Mouse (Mus musculus): ENCODE measurements at regions not wholly inside any gene's neighbourhood (a gene's known extent, or its start where the extent isn't known, plus 50 kb on each side); places are given as distances from the start of the nearest gene placed in this dataset.

DNA sequence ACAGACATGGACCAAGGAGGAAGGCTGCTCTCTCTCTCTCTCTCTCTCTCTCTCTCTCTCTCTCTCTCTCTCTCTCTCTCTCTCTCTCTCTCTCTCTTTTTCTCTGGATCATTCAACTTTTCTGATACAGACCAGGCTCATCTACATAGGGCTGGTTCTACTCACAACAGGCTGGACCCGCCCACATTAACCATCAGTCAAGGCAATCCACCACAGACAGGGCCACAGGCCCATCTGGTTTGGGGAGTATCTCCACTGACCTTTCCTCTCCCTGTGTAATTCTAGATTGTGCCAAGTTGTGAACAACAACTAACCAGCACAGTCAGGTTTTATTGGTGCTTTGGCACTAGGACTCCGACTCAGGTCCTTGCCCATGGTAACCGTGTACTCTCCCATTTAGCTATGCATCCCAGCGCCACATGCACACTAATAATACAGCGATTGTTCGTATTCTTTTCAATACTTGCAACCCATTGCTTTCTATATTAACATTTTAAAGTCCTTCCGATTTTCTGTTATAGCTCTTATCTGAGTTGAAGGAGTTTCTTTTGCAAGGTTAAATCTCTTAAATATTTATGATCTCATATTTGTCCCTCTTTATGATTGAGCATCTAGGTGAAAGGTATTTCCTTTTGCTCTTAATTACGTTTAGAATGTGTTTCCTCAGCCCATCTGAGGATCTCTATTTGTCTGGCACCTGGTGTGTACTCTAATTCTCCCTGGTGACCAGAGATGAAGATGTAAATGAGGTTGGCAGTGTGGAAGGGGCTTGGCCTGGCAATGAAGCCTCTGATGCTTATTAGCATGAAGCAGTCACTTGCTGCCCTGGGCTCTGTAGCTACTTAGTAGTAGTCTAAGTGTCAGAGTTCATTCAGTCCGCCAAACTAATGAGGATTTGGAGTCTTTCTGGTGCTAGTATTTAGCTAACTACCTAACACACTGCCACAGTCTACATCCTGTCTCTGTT, 117.7 kb upstream of the App start:
- Histone ChIP-seq H3K4me2 (ENCODE audit: low read length) (no peak overlapping the region), H3K4me1 (ENCODE audit: control insufficient read depth, insufficient read depth, low read depth, low read length) (no peaks in the 10 kb centered on the region), H3K9ac (ENCODE audit: low read depth, low read length) (no peak overlapping the region), H3K27ac (ENCODE audit: low read depth, low read length) (no peak overlapping the region), H3K36me3 (ENCODE audit: control insufficient read depth, insufficient read depth, low read length) (no peaks in the 10 kb centered on the region), H3K9me3 (ENCODE audit: control insufficient read depth, low read length) (no peaks in the 10 kb centered on the region), H3K4me3 (ENCODE audit: low read length) (no peak overlapping the region), H3K27me3 (replicated peaks; ENCODE audit: control insufficient read depth, insufficient read depth, low read length) (no peaks in the 10 kb centered on the region)
- WGBS, result 74% methylated on average over 9 of the region's 9 CpGs
- ATAC-seq, result peak; percentile 72; the same call in 1 of the 2 replicates

DNA sequence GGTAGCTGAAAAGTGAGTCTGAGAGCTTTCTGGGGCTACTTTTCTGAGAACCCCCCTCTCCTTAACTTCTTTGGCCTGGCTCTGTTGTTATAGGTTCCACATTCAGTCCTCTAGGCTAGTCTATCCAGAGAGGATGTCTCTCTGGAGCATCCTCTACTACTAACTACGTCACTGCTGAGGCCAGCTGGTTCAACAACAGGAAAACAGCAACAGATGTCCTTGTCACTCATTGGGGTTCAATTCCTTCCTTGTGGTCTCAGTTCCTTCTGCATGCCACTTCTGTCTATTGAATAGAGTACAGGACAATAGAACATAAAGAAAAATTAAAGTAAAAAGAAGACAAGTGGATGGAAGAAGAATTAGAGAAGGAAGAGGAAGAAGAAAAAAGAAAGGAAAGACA, 104.3 kb upstream of the App start:
- Histone ChIP-seq H3K4me2 (ENCODE audit: low read length) (no peak overlapping the region), H3K27me3 (replicated peaks; ENCODE audit: control insufficient read depth, insufficient read depth, low read length) (no peaks in the 10 kb centered on the region), H3K9ac (ENCODE audit: low read depth, low read length) (no peak overlapping the region), H3K27ac (ENCODE audit: low read depth, low read length) (no peak overlapping the region), H3K36me3 (ENCODE audit: control insufficient read depth, insufficient read depth, low read length) (no peaks in the 10 kb centered on the region), H3K4me3 (ENCODE audit: low read length) (no peak overlapping the region), H3K4me1 (ENCODE audit: control insufficient read depth, insufficient read depth, low read depth, low read length) (no peaks in the 10 kb centered on the region), H3K9me3 (ENCODE audit: control insufficient read depth, low read length) (no peaks in the 10 kb centered on the region)
- ATAC-seq, result no peak
- 76% methylated on average over 1 of the region's 1 CpGs for WGBS

GRCm38 (mm10) chr16:85269681-85270080, 96.1 kb upstream of the App start:
- H3K4me2 ChIP-seq (ENCODE audit: low read length), result no peak overlapping the region
- H3K4me1 ChIP-seq (ENCODE audit: control insufficient read depth, insufficient read depth, low read depth, low read length), result no peaks in the 10 kb centered on the region; the same call in 1 of the 2 replicates
- WGBS, result 82% methylated on average over 8 of the region's 8 CpGs
- no peak overlapping the region for H3K27ac ChIP-seq (ENCODE audit: low read depth, low read length)
- no peaks in the 10 kb centered on the region for H3K36me3 ChIP-seq (ENCODE audit: control insufficient read depth, insufficient read depth, low read length)
- H3K9me3 ChIP-seq (ENCODE audit: control insufficient read depth, low read length), result peaks cover 2% of the 10 kb centered on the region; the same call in 1 of the 2 replicates
- no peak for ATAC-seq
- no peaks in the 10 kb centered on the region for H3K27me3 ChIP-seq (replicated peaks; ENCODE audit: control insufficient read depth, insufficient read depth, low read length)
- no peak overlapping the region for H3K4me3 ChIP-seq (ENCODE audit: low read length)
- no peak overlapping the region for H3K9ac ChIP-seq (ENCODE audit: low read depth, low read length)

- Histone ChIP-seq H3K9ac (ENCODE audit: low read depth, low read length) (no peak overlapping the region), H3K9me3 (ENCODE audit: control insufficient read depth, low read length) (no peaks in the 10 kb centered on the region), H3K36me3 (ENCODE audit: control insufficient read depth, insufficient read depth, low read length) (no peaks in the 10 kb centered on the region), H3K4me3 (ENCODE audit: low read length) (no peak overlapping the region), H3K27ac (ENCODE audit: low read depth, low read length) (no peak overlapping the region), H3K4me1 (ENCODE audit: control insufficient read depth, insufficient read depth, low read depth, low read length) (no peaks in the 10 kb centered on the region), H3K4me2 (ENCODE audit: low read length) (no peak overlapping the region), H3K27me3 (replicated peaks; ENCODE audit: control insufficient read depth, insufficient read depth, low read length) (no peaks in the 10 kb centered on the region)
- no peak for ATAC-seq
- 68% methylated on average over 4 of the region's 4 CpGs for WGBS
These were observed 86.3 kb upstream of the App start for GRCm38 (mm10) chr16:85259838-85260237.

DNA sequence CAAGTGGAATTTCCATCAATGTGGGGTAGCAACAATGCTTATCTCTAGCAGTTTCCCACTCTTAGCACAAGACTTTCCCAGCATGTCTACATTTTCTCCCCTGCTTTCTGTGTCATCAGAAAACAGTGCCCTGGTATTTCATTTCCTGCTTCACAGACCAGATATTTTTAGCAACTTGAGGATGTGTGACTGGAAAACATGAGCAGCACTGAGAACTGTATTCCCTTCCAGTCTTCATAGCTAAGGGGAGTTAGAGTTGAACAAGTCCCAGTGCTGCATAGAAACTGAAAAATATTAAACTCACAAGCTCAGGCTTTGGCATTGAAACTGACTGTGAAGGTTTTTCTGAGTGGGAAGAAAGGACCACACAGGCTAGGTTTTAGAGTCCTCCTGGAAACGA, 73.7 kb upstream of the App start:
- Histone ChIP-seq H3K9me3 (ENCODE audit: control insufficient read depth, low read length) (no peaks in the 10 kb centered on the region), H3K4me3 (ENCODE audit: low read length) (no peak overlapping the region), H3K4me2 (ENCODE audit: low read length) (no peak overlapping the region), H3K9ac (ENCODE audit: low read depth, low read length) (no peak overlapping the region), H3K27ac (ENCODE audit: low read depth, low read length) (no peak overlapping the region), H3K4me1 (ENCODE audit: control insufficient read depth, insufficient read depth, low read depth, low read length) (no peaks in the 10 kb centered on the region), H3K27me3 (replicated peaks; ENCODE audit: control insufficient read depth, insufficient read depth, low read length) (no peaks in the 10 kb centered on the region), H3K36me3 (ENCODE audit: control insufficient read depth, insufficient read depth, low read length) (no peaks in the 10 kb centered on the region)
- 68% methylated on average over 1 of the region's 1 CpGs for WGBS
- no peak for ATAC-seq

GRCm38 (mm10) chr16:85233037-85233436, 59.5 kb upstream of the App start:
- Histone ChIP-seq H3K4me3 (ENCODE audit: low read length) (no peak overlapping the region), H3K36me3 (ENCODE audit: control insufficient read depth, insufficient read depth, low read length) (no peaks in the 10 kb centered on the region), H3K9me3 (ENCODE audit: control insufficient read depth, low read length) (no peaks in the 10 kb centered on the region), H3K27me3 (replicated peaks; ENCODE audit: control insufficient read depth, insufficient read depth, low read length) (no peaks in the 10 kb centered on the region), H3K27ac (ENCODE audit: low read depth, low read length) (no peak overlapping the region), H3K4me1 (ENCODE audit: control insufficient read depth, insufficient read depth, low read depth, low read length) (no peaks in the 10 kb centered on the region), H3K9ac (ENCODE audit: low read depth, low read length) (no peak overlapping the region), H3K4me2 (ENCODE audit: low read length) (no peak overlapping the region)
- ATAC-seq, result no peak
- 91% methylated on average over 1 of the region's 1 CpGs for WGBS

GRCm38 (mm10) chr16:85231908-85232467, 58.4 kb upstream of the App start:
- no peaks in the 10 kb centered on the region for H3K27me3 ChIP-seq (replicated peaks; ENCODE audit: control insufficient read depth, insufficient read depth, low read length)
- H3K9me3 ChIP-seq (ENCODE audit: control insufficient read depth, low read length), result no peaks in the 10 kb centered on the region
- H3K4me3 ChIP-seq (ENCODE audit: low read length), result no peak overlapping the region
- no peaks in the 10 kb centered on the region for H3K36me3 ChIP-seq (ENCODE audit: control insufficient read depth, insufficient read depth, low read length)
- H3K4me1 ChIP-seq (ENCODE audit: control insufficient read depth, insufficient read depth, low read depth, low read length), result no peaks in the 10 kb centered on the region
- H3K27ac ChIP-seq (ENCODE audit: low read depth, low read length), result no peak overlapping the region
- 71% methylated on average over 6 of the region's 6 CpGs for WGBS
- no peak for ATAC-seq
- H3K9ac ChIP-seq (ENCODE audit: low read depth, low read length), result no peak overlapping the region
- H3K4me2 ChIP-seq (ENCODE audit: low read length), result no peak overlapping the region

DNA sequence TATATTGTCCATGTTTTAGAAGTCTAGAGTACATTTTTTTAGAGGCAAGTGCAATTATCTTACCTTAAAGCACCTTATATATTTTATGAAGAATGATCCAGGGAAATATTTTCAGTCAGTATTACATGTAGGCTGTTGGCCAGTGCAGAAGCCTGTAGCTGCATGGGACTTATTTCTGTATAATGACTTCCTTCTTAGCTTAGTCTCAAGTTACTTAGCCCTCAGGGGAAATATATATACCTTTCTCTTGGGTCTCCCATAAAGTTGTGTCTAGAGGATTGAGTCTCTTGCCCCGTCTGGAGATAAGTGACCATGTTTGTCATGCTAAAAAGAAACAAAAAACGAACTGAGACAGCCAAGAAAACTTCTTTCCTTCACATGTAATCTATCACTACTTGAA, 57.8 kb upstream of the App start:
- Histone ChIP-seq H3K4me2 (ENCODE audit: low read length) (no peak overlapping the region), H3K4me3 (ENCODE audit: low read length) (no peak overlapping the region), H3K4me1 (ENCODE audit: control insufficient read depth, insufficient read depth, low read depth, low read length) (no peaks in the 10 kb centered on the region), H3K36me3 (ENCODE audit: control insufficient read depth, insufficient read depth, low read length) (no peaks in the 10 kb centered on the region), H3K9ac (ENCODE audit: low read depth, low read length) (no peak overlapping the region), H3K27me3 (replicated peaks; ENCODE audit: control insufficient read depth, insufficient read depth, low read length) (no peaks in the 10 kb centered on the region), H3K27ac (ENCODE audit: low read depth, low read length) (no peak overlapping the region), H3K9me3 (ENCODE audit: control insufficient read depth, low read length) (no peaks in the 10 kb centered on the region)
- WGBS, result 58% methylated on average over 2 of the region's 2 CpGs
- no peak for ATAC-seq

DNA sequence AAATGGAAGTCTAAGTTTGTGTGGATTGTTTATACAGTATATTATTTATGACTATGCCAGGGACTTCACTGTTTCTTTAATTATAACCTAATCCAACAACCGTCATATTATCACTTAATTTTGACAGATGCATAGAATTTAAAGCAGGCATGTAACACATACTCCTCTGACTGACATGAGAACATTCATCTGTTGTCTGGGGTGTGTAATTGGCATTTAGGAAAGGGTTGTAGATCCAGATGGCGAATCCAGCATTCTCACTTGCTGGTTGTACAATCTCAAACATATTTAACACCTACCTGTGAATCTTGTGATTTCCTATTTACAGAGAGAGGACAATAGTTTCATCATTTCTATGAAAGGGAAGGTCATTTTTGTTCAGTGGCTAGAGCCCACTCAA, 50.8 kb upstream of the App start:
- no peaks in the 10 kb centered on the region for H3K9me3 ChIP-seq (ENCODE audit: control insufficient read depth, low read length)
- no peaks in the 10 kb centered on the region for H3K4me1 ChIP-seq (ENCODE audit: control insufficient read depth, insufficient read depth, low read depth, low read length)
- no peak overlapping the region for H3K4me3 ChIP-seq (ENCODE audit: low read length)
- 82% methylated on average over 2 of the region's 2 CpGs for WGBS
- no peak overlapping the region for H3K4me2 ChIP-seq (ENCODE audit: low read length)
- ATAC-seq, result no peak
- no peaks in the 10 kb centered on the region for H3K36me3 ChIP-seq (ENCODE audit: control insufficient read depth, insufficient read depth, low read length)
- H3K9ac ChIP-seq (ENCODE audit: low read depth, low read length), result no peak overlapping the region
- H3K27me3 ChIP-seq (replicated peaks; ENCODE audit: control insufficient read depth, insufficient read depth, low read length), result no peaks in the 10 kb centered on the region
- H3K27ac ChIP-seq (ENCODE audit: low read depth, low read length), result no peak overlapping the region

All from hindbrain, embryonic 16.5 days (tissue).